Mouse (Mus musculus): ENCODE measurements at regions not wholly inside any gene's neighbourhood (a gene's known extent, or its start where the extent isn't known, plus 50 kb on each side); places are given as distances from the start of the nearest gene placed in this dataset.

DNA sequence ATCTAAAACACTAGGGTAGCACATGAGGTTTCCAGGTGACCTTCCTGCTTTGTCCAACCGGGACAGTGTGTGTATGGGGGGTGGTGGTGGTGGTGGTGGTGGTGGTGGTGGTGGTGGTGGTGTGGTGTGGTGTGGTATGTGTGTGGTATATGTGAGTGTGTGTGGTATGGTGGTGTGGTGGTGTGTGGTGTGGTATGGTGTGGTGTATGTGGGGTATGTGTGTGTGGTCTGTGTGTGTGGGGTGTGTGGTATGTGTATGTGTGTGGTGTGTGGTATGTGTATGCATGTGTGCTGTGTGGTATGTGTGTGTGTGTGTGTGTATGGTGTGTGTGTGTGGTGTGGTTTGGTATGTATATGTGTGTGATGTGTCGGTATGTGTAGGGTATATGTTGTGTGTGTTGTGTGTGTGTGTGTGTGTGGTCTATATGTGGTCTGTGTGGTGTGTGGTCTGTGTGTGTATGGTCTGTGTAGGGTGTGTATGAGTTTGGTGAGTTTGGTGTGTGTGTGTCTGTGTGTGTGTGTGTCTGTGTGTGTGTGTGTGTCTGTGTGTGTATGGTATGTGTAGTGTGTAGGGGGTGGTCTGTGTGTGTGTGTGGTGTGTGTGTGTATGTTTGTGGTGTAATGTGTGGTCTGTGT lies 556.7 kb downstream of the Bnc2 start:
- H3K4me1 ChIP-seq (replicated peaks; ENCODE audit: control insufficient read depth, insufficient read depth, low read length), result no peaks in the 10 kb centered on the region
- H3K27me3 ChIP-seq (replicated peaks; ENCODE audit: control insufficient read depth, insufficient read depth, low read length), result no peaks in the 10 kb centered on the region
- ATAC-seq, result no peak
- no peaks in the 10 kb centered on the region for H3K36me3 ChIP-seq (ENCODE audit: control insufficient read depth, insufficient read depth)
- no peak overlapping the region for H3K4me3 ChIP-seq (ENCODE audit: low read depth, low read length)
- H3K9me3 ChIP-seq (ENCODE audit: control insufficient read depth), result no peaks in the 10 kb centered on the region
- no peak for TF ChIP-seq CTCF (IDR thresholded peaks at IDR 0.05; ENCODE audit: low read depth)
- WGBS, result 83% methylated on average over 2 of the region's 2 CpGs
- no peak overlapping the region for H3K27ac ChIP-seq (ENCODE audit: low read depth, low read length)
- no peak overlapping the region for H3K9ac ChIP-seq (ENCODE audit: low read depth, low read length)
- no peak overlapping the region for H3K4me2 ChIP-seq (replicated peaks; ENCODE audit: low read depth)

- H3K9me3 ChIP-seq (ENCODE audit: control insufficient read depth), result no peaks in the 10 kb centered on the region
- H3K27me3 ChIP-seq (replicated peaks; ENCODE audit: control insufficient read depth, insufficient read depth, low read length), result no peaks in the 10 kb centered on the region
- H3K27ac ChIP-seq (ENCODE audit: low read depth, low read length), result no peak overlapping the region
These were observed 555.5 kb downstream of the Bnc2 start for GRCm38 (mm10) chr4:84119616-84120015.

DNA sequence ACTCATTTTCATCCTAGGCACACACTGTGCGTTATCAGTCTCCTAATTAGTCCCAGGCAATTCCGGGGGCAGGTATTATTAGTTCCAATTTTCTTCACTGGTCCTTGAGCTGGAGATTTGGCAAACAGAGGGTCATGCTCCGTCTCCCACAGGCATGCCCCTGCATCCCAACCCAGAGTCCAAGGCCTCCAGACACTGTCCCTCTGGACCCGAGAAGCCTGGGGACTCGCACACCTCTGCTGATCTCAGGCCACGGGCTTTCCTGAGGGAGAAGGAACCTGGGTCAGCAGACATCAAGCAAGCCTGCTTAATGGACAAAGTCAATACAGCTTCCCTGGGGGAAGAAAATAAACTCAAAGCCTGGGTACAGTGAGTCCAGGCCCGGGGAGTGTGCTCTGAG lies 554.7 kb downstream of the Bnc2 start:
- no peak for ATAC-seq
- Histone ChIP-seq H3K4me1 (replicated peaks; ENCODE audit: control insufficient read depth, insufficient read depth, low read length) (no peaks in the 10 kb centered on the region), H3K9me3 (ENCODE audit: control insufficient read depth) (no peaks in the 10 kb centered on the region), H3K27ac (ENCODE audit: low read depth, low read length) (no peak overlapping the region), H3K4me3 (ENCODE audit: low read depth, low read length) (no peak overlapping the region), H3K9ac (ENCODE audit: low read depth, low read length) (no peak overlapping the region), H3K27me3 (replicated peaks; ENCODE audit: control insufficient read depth, insufficient read depth, low read length) (no peaks in the 10 kb centered on the region), H3K36me3 (ENCODE audit: control insufficient read depth, insufficient read depth) (no peaks in the 10 kb centered on the region), H3K4me2 (replicated peaks; ENCODE audit: low read depth) (no peak overlapping the region)
- TF ChIP-seq CTCF (IDR thresholded peaks at IDR 0.05; ENCODE audit: low read depth), result no peak
- 72% methylated on average over 7 of the region's 7 CpGs for WGBS

More at GRCm38 (mm10) chr4:84119616-84120015, 555.5 kb downstream of the Bnc2 start:
- TF ChIP-seq CTCF (IDR thresholded peaks at IDR 0.05; ENCODE audit: low read depth), result no peak
- WGBS, result 59% methylated on average over 7 of the region's 7 CpGs
- H3K4me1 ChIP-seq (replicated peaks; ENCODE audit: control insufficient read depth, insufficient read depth, low read length), result no peaks in the 10 kb centered on the region
- no peaks in the 10 kb centered on the region for H3K36me3 ChIP-seq (ENCODE audit: control insufficient read depth, insufficient read depth)
- no peak overlapping the region for H3K4me3 ChIP-seq (ENCODE audit: low read depth, low read length)
- H3K4me2 ChIP-seq (replicated peaks; ENCODE audit: low read depth), result no peak overlapping the region
- no peak for ATAC-seq
- H3K9ac ChIP-seq (ENCODE audit: low read depth, low read length), result no peak overlapping the region

DNA sequence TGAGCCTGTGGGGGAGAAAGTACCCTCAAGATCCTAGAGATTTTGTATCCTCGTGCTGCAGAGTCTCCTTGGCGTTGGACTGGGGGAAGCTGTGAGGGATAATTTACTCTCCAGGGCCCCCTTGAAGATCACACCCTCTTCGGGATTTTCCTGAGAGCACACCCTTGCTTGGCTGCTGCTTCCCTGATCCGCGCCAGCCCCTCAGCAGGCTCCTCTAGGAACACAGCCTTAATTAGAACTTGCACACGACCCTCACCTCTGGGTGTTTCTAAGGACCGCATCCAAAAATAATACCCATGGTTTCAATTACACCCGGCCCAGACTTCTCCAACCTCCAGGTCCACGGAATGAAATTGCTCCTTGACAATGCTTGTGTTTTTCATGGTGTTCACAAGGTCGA lies 553.6 kb downstream of the Bnc2 start:
- no peak for TF ChIP-seq CTCF (IDR thresholded peaks at IDR 0.05; ENCODE audit: low read depth)
- Histone ChIP-seq H3K9me3 (ENCODE audit: control insufficient read depth) (no peaks in the 10 kb centered on the region), H3K36me3 (ENCODE audit: control insufficient read depth, insufficient read depth) (no peaks in the 10 kb centered on the region), H3K4me3 (ENCODE audit: low read depth, low read length) (no peak overlapping the region), H3K27me3 (replicated peaks; ENCODE audit: control insufficient read depth, insufficient read depth, low read length) (no peaks in the 10 kb centered on the region), H3K9ac (ENCODE audit: low read depth, low read length) (no peak overlapping the region), H3K27ac (ENCODE audit: low read depth, low read length) (no peak overlapping the region), H3K4me2 (replicated peaks; ENCODE audit: low read depth) (no peak overlapping the region), H3K4me1 (replicated peaks; ENCODE audit: control insufficient read depth, insufficient read depth, low read length) (no peaks in the 10 kb centered on the region)
- WGBS, result 80% methylated on average over 10 of the region's 10 CpGs
- ATAC-seq, result no peak

GRCm38 (mm10) chr4:84126400-84126799 lies 548.7 kb downstream of the Bnc2 start:
- 25% methylated on average over 4 of the region's 4 CpGs for WGBS
- Histone ChIP-seq H3K4me2 (replicated peaks; ENCODE audit: low read depth) (no peak overlapping the region), H3K9ac (ENCODE audit: low read depth, low read length) (no peak overlapping the region), H3K9me3 (ENCODE audit: control insufficient read depth) (no peaks in the 10 kb centered on the region), H3K36me3 (ENCODE audit: control insufficient read depth, insufficient read depth) (no peaks in the 10 kb centered on the region), H3K27me3 (replicated peaks; ENCODE audit: control insufficient read depth, insufficient read depth, low read length) (no peaks in the 10 kb centered on the region), H3K4me3 (ENCODE audit: low read depth, low read length) (no peak overlapping the region), H3K27ac (ENCODE audit: low read depth, low read length) (no peak overlapping the region), H3K4me1 (replicated peaks; ENCODE audit: control insufficient read depth, insufficient read depth, low read length) (no peaks in the 10 kb centered on the region)
- no peak for ATAC-seq
- no peak for TF ChIP-seq CTCF (IDR thresholded peaks at IDR 0.05; ENCODE audit: low read depth)

DNA sequence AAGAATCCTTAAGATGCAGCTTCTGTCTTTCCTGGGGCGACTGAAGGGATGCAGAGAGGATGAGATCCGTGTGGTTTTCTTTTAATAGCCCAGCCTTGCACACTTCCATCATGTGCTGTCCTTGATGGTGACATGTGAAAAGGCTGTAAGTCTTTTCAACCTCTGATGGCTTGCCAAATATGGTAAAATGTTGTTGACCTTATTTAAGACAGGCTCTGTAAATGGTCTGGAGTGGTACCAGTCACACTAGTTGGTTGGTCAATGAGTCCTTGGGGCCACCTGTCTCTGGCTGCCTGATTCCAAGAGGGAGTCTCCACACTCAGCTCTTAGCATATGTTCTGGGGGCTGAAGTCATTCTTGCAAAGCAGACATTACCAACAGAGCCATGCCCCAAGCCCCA lies 547.7 kb downstream of the Bnc2 start:
- Histone ChIP-seq H3K9me3 (ENCODE audit: control insufficient read depth) (no peaks in the 10 kb centered on the region), H3K36me3 (ENCODE audit: control insufficient read depth, insufficient read depth) (no peaks in the 10 kb centered on the region), H3K4me2 (replicated peaks; ENCODE audit: low read depth) (no peak overlapping the region), H3K4me1 (replicated peaks; ENCODE audit: control insufficient read depth, insufficient read depth, low read length) (no peaks in the 10 kb centered on the region), H3K27me3 (replicated peaks; ENCODE audit: control insufficient read depth, insufficient read depth, low read length) (no peaks in the 10 kb centered on the region), H3K9ac (ENCODE audit: low read depth, low read length) (no peak overlapping the region), H3K27ac (ENCODE audit: low read depth, low read length) (no peak overlapping the region), H3K4me3 (ENCODE audit: low read depth, low read length) (no peak overlapping the region)
- TF ChIP-seq CTCF (IDR thresholded peaks at IDR 0.05; ENCODE audit: low read depth), result no peak
- 57% methylated on average over 2 of the region's 2 CpGs for WGBS
- ATAC-seq, result no peak

Measured in intestine, postnatal 0 days (tissue).